Mouse (Mus musculus) spleen, postnatal 4 days (tissue): ENCODE data around the gene Svop.
A peak's percentile ranks its signal among the peaks of the same experiment; 100 is the strongest.

Source experiments
- DNase-seq, 2 experiments: peaks; one replicate each; pipeline ENCODE4 v3.0.0; 2022; ENCODE audit warnings: low spot score in 2 of 2

Gene Svop

GRCm38 (mm10) chr5:114091057-114091807 lies at the start of gene Svop:
Gene Svop, minus strand, starts transcription at chr5:114091570.
- peak; percentile 50 to 80 for DNase-seq

GRCm38 (mm10) chr5:114139175-114139574 lies 47.8 kb upstream of the Svop start:
- peak in 1 of 2 experiments; percentile 22 for DNase-seq

GRCm38 (mm10) chr5:114138277-114139164 lies 47.2 kb upstream of the Svop start:
- no peak for DNase-seq

GRCm38 (mm10) chr5:114137481-114138276 lies 46.3 kb upstream of the Svop start:
- DNase-seq, result no peak

GRCm38 (mm10) chr5:114135516-114135915 lies 44.1 kb upstream of the Svop start:
- DNase-seq, result no peak

GRCm38 (mm10) chr5:114134091-114134534 lies 42.7 kb upstream of the Svop start:
- DNase-seq, result peak; percentile 73 to 84

- DNase-seq, result no peak
Measured at GRCm38 (mm10) chr5:114132841-114133240, 41.5 kb upstream of the Svop start.

GRCm38 (mm10) chr5:114131521-114131840 lies 40.1 kb upstream of the Svop start:
- peak in 1 of 2 experiments; percentile 44 for DNase-seq

GRCm38 (mm10) chr5:114130698-114131520 lies 39.5 kb upstream of the Svop start:
- peak; percentile 93 to 98 for DNase-seq

GRCm38 (mm10) chr5:114130211-114130605 lies 38.8 kb upstream of the Svop start, which contains the start of gene Ung:
Gene Ung, plus strand, starts transcription at chr5:114130386.
- peak; percentile 61 to 81 for DNase-seq

- no peak for DNase-seq
Measured at GRCm38 (mm10) chr5:114129550-114130210, 38.3 kb upstream of the Svop start.

- peak; percentile 83 to 96 for DNase-seq
Measured at GRCm38 (mm10) chr5:114127374-114128349, 36.3 kb upstream of the Svop start, which contains the start of gene Alkbh2. Gene Alkbh2, minus strand, starts transcription at chr5:114128218.

GRCm38 (mm10) chr5:114126499-114127244 lies 35.3 kb upstream of the Svop start:
- no peak for DNase-seq

- DNase-seq, result no peak
Measured at GRCm38 (mm10) chr5:114126008-114126407, 34.6 kb upstream of the Svop start.

GRCm38 (mm10) chr5:114119806-114120205 lies 28.4 kb upstream of the Svop start:
- no peak for DNase-seq

GRCm38 (mm10) chr5:114116586-114116985 lies 25.2 kb upstream of the Svop start:
- no peak for DNase-seq

- DNase-seq, result no peak
Measured at GRCm38 (mm10) chr5:114115030-114115429, 23.7 kb upstream of the Svop start.

GRCm38 (mm10) chr5:114113334-114113733 lies 22.0 kb upstream of the Svop start:
- DNase-seq, result no peak
